Mouse (Mus musculus): ENCODE measurements at regions not wholly inside any gene's neighbourhood (a gene's known extent, or its start where the extent isn't known, plus 50 kb on each side); places are given as distances from the start of the nearest gene placed in this dataset.

- DNase-seq (ENCODE audit: extremely low read depth, insufficient read length, low spot score) = peak; percentile 71
These were observed 100.1 kb upstream of the Klf14 start for GRCm38 (mm10) chr6:31058961-31059360.

GRCm38 (mm10) chr6:31061813-31062212 lies 102.9 kb upstream of the Klf14 start:
- peak; percentile 67 for DNase-seq (ENCODE audit: extremely low read depth, insufficient read length, low spot score)

GRCm38 (mm10) chr6:31065419-31065818 lies 106.5 kb upstream of the Klf14 start:
- DNase-seq (ENCODE audit: extremely low read depth, insufficient read length, low spot score) = no peak

- peak; percentile 43 for DNase-seq (ENCODE audit: extremely low read depth, insufficient read length, low spot score)
These were observed 108.0 kb upstream of the Klf14 start for GRCm38 (mm10) chr6:31066861-31067260.

- no peak for DNase-seq (ENCODE audit: extremely low read depth, insufficient read length, low spot score)
These were observed 108.6 kb upstream of the Klf14 start for GRCm38 (mm10) chr6:31067453-31067852.

- DNase-seq (ENCODE audit: extremely low read depth, insufficient read length, low spot score) = no peak
These were observed 110.4 kb upstream of the Klf14 start for GRCm38 (mm10) chr6:31069243-31069642.

- peak; percentile 78 for DNase-seq (ENCODE audit: extremely low read depth, insufficient read length, low spot score)
These were observed 111.7 kb upstream of the Klf14 start for GRCm38 (mm10) chr6:31070537-31070936.

- DNase-seq (ENCODE audit: extremely low read depth, insufficient read length, low spot score) = no peak
These were observed 112.1 kb upstream of the Klf14 start for GRCm38 (mm10) chr6:31070966-31071365.

GRCm38 (mm10) chr6:31072072-31072471 lies 113.2 kb upstream of the Klf14 start:
- DNase-seq (ENCODE audit: extremely low read depth, insufficient read length, low spot score) = no peak

- DNase-seq (ENCODE audit: extremely low read depth, insufficient read length, low spot score) = no peak
These were observed 113.7 kb upstream of the Klf14 start for GRCm38 (mm10) chr6:31072559-31072958.

- DNase-seq (ENCODE audit: extremely low read depth, insufficient read length, low spot score) = peak; percentile 46
These were observed 114.5 kb upstream of the Klf14 start for GRCm38 (mm10) chr6:31073338-31073737.

- no peak for DNase-seq (ENCODE audit: extremely low read depth, insufficient read length, low spot score)
These were observed 115.5 kb upstream of the Klf14 start for GRCm38 (mm10) chr6:31074394-31074793.

- DNase-seq (ENCODE audit: extremely low read depth, insufficient read length, low spot score) = no peak
These were observed 116.3 kb upstream of the Klf14 start for GRCm38 (mm10) chr6:31075209-31075571.

GRCm38 (mm10) chr6:31075572-31076477 lies 116.9 kb upstream of the Klf14 start:
- DNase-seq (ENCODE audit: extremely low read depth, insufficient read length, low spot score) = peak; percentile 64

- no peak for DNase-seq (ENCODE audit: extremely low read depth, insufficient read length, low spot score)
These were observed 117.6 kb upstream of the Klf14 start for GRCm38 (mm10) chr6:31076478-31076834.

- peak; percentile 73 for DNase-seq (ENCODE audit: extremely low read depth, insufficient read length, low spot score)
These were observed 118.3 kb upstream of the Klf14 start for GRCm38 (mm10) chr6:31077216-31077615.

- DNase-seq (ENCODE audit: extremely low read depth, insufficient read length, low spot score) = no peak
These were observed 118.9 kb upstream of the Klf14 start for GRCm38 (mm10) chr6:31077779-31078178.

GRCm38 (mm10) chr6:31078413-31078812 lies 119.5 kb upstream of the Klf14 start:
- DNase-seq (ENCODE audit: extremely low read depth, insufficient read length, low spot score) = peak; percentile 56

- peak; percentile 45 for DNase-seq (ENCODE audit: extremely low read depth, insufficient read length, low spot score)
These were observed 120.8 kb upstream of the Klf14 start for GRCm38 (mm10) chr6:31079586-31080259.

GRCm38 (mm10) chr6:31080279-31080678 lies 121.4 kb upstream of the Klf14 start:
- DNase-seq (ENCODE audit: extremely low read depth, insufficient read length, low spot score) = no peak

GRCm38 (mm10) chr6:31080691-31081090 lies 121.8 kb upstream of the Klf14 start:
- peak; percentile 74 for DNase-seq (ENCODE audit: extremely low read depth, insufficient read length, low spot score)

GRCm38 (mm10) chr6:31081238-31081637 lies 122.4 kb upstream of the Klf14 start:
- peak; percentile 60 for DNase-seq (ENCODE audit: extremely low read depth, insufficient read length, low spot score)

All from 3134 (cell line).